Mouse (Mus musculus) B cell, adult 2 months (primary cell): ENCODE data around the gene Cfap43.

Source experiments
- DNase-seq, 2 experiments: peaks; one replicate each; pipeline ENCODE4 v3.0.0; 2022

Gene Cfap43

GRCm38 (mm10) chr19:47849735-47850134 lies 69.4 kb downstream of the Cfap43 start:
- peak in 1 of 2 experiments; percentile 21 for DNase-seq

DNA sequence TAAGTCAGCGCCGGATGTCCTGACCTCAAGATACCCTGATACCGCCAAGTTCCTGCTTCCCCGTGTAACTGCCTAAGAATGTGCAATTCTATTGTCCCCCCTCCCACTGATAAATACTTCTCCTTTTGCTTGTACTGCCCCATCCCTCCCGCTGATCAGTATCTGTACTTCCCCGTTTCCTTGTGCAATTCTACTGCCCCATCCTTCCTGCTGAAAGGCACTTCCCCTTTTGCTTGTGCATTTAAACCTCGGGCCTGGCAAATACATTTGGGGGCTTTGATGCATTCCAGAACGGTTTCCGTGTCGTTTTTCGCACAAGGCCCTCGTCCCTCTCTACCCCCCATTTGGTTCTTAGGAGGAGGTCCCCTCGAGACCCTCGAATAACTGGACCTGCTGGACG lies 77.9 kb downstream of the Cfap43 start:
- peak in 1 of 2 experiments; percentile 13 for DNase-seq

DNA sequence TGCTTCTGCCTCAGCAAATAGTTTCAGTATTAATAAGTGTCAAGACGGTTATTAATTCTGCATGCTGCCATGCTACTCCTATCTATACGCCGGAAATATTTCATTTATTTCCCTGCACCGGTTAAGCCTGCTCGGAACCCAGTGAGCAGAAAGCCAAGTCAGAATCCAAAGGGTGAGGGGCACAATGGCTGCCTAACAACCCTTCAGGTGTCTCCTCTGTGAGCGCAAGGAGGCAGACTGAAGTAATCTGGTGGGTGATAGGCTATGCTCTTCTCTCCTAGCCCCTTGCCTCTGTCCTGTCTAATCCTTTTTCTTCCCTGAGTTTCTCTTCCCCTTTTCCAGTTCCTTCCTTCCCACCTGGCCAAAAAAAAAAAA lies 81.6 kb downstream of the Cfap43 start:
- no peak for DNase-seq

DNA sequence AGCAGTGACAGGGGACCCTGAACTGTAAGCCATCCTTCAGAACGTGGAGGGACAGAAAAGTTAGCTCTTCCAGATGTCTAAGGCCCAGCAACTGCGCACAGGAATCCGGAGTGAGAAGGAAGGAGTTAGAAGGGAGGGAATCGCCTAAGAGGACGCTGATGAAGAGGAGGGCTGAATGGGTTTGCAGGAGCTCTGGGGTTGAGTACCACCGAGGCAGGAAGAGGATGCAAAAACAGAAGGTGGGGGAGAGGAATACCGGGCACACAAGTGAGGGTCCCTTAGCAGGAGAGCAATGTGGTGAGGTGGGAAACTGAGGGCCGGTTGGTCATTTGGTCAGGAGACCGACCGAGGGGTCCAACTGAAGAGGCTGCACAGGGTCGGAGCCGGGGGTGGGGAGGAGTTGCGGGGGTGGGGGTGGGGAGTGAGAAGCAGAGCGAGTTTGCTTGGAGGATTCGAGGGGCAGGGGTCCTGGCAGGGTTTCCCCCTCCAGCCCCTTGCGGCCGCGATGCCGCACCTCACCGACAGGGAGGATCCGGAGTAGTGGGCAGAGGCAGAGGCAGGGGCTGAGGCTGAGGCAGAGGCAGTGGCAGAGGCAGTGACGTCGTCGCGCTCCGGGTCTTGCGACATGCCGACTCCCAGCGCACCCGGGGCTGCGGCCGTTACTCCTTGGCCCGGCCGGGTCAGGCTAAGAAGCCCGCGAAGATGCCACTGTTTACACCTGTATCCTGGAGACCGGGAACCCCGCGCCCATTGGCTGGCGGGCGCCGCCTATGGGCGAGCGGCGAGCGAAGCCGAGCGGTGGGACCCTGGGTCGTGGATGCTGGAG lies 82.2 kb downstream of the Cfap43 start:
- peak; percentile 75 to 76 for DNase-seq

- no peak for DNase-seq
Measured at GRCm38 (mm10) chr19:47835776-47836175, 83.3 kb downstream of the Cfap43 start.

- no peak for DNase-seq
Measured at GRCm38 (mm10) chr19:47834614-47835013, 84.5 kb downstream of the Cfap43 start.

DNA sequence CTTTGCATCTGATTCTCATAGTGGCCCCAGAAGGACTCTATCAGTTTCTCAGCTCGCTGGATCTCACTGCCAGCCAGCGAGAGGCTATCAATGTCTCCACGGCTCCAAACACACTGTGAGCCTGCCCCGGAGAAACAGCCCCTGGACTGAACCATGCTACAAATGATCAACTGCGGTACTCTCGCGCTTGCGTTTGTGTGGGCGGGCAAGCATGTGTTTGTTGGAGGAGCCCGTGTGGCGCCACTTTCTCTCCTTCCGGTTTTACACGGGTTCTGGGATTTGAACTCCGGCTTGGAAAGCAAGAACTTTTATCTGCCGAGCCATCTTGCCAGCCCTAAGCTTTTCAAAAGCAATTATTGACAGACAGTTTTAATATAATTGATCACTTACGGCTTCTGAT lies 86.8 kb downstream of the Cfap43 start:
- DNase-seq = no peak

GRCm38 (mm10) chr19:47831111-47831510 lies 88.0 kb downstream of the Cfap43 start:
- no peak for DNase-seq

- DNase-seq = no peak
Measured at GRCm38 (mm10) chr19:47829913-47830450, 89.1 kb downstream of the Cfap43 start.

DNA sequence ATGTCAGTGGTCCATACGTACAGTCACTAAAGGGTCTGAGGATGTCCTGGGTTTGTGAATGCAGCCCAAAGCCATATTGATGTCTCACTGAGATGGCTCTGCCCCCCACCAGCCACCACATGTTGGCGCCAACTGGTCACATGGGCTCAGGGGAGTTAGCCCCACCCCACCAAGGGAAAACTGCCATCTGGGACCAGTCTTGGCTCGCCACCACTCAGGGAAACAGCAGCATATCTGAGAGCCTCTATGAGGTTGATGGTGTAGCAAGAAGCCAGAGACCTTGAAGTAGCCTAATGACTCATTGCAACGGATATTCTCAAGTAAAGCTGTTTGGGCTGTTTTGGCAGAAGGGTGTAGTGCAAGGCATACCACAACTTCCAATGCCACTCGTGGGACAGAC lies 95.1 kb downstream of the Cfap43 start:
- DNase-seq = no peak

- no peak for DNase-seq
Measured at GRCm38 (mm10) chr19:47822143-47822796, 96.8 kb downstream of the Cfap43 start.

DNA sequence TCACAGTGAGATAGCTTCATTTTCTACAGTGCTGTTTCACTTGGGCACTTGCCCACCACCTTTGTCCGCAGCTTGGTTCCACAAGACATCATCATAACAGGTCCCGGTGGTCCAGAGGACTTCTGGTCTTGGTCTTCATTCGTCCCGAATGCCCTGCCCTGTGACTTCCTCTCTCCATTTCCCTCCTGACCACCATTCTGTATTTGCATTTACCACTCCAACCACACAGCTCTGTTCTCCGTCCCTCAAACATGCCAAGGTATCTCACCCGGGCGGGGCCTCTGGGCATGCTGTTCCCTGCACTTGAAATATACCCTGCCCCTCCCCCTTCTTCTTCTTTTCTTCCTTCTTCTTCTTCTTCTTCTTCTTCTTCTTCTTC lies 97.6 kb downstream of the Cfap43 start:
- DNase-seq = peak; percentile 24 to 26

DNA sequence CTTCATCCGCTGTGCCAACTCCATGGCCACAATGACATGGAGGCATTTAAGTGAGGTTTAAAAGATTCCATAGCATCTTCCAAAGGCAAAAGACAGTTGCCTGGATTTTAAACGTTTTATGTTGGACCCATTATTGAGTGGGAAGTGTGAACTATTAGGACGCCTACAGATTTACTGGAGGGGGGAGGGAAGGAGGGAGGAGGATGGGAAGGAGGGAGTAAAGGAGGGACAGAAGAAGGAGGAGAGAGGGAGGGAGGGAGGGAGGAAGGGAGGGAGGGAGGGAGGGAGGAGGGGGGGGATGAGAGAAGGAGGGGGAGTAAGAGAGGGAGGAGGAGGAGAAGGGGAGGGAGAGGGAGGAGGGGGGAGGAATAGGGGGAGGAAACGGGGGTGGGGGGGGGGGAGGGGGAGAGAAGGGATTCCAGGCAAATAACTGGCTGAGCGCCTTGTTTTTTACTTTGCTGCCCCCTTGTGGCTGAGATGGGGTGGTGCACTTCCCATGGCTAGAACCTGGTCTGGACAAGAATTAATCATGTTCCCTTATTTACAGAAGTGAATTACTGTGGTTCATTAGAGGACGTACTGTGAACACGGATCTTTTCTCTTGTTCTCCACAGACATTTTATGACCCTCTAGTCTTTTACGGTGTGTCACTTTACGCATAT lies 98.1 kb downstream of the Cfap43 start:
- DNase-seq = peak; percentile 81 to 84

DNA sequence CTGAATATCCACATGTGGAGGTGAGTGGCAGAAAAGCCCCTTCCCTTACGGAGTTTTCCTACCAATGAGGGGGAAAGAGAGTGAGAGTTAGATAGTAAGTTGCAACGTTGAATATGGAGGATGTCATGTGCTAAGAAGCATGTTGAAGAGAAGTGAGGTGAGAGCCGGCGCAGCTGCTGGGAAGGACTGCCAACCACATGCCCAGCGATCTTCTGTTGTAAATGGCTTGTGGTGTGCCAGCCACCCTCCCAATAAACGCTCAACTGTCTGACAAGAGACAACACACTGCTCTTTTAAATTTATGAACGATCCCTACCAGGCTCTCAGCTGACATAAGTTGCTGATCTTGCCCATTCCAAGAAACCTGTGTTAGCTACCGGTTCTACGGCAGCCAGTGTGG lies 101.4 kb downstream of the Cfap43 start:
- DNase-seq = no peak

DNA sequence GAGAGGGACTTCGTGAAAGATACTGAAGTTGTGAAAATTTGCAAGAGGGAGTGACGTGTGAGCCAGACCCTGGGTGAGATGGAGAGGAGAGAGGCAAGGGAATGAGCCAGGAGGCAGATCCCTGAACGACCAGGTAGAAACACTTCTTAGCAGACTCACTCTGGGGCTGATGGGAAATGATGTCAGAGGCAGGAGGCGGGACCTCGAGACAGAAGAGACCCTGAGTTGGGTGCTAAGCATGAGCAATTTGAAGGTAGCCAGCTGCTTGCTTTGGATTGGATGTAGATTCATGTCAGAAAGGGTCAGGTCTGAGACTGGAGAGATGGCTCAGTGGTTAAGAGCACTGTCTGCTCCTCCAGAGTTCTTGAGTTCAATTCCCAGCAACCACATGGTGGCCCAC lies 104.4 kb downstream of the Cfap43 start:
- no peak for DNase-seq

- no peak for DNase-seq
Measured at GRCm38 (mm10) chr19:47812091-47812490, 107.0 kb downstream of the Cfap43 start.

DNA sequence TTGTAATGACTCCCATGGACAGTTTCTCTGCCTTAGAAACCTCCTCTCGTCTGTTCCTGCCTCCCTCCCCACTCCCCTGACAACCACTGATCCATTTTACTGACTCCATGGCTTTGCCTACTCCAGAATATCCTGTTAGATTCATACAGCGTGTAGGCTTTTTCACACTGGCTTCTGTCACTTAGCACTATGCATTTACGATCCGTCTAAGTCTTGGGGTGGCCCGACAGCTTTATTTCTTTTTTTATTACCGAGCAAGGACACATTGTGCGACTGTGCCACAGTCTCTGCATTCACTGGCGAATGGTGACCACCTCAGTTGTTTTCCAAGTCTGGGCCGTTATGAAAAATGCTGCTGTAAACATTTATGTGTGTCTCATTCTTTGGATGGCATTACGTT lies 120.5 kb downstream of the Cfap43 start:
- no peak for DNase-seq

DNA sequence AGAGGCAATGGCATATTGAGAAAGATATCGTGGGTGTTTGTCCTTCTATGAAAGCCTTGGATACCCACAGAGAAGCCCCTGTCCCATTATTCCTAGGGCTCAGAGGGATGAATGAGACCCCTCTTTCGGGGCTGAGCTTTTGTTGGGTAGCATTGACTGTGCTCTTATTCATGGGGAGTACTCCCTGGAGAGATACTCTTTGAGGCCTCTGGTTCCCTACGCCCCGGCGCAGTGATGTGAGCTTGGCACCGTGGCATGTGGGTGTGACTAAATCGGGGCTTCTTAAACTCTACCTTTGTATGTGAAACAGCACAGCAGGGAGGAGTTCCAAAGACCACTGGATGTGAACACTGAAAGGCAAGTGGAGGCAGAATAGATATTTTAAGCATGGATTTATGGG lies 122.4 kb downstream of the Cfap43 start:
- DNase-seq = no peak

DNA sequence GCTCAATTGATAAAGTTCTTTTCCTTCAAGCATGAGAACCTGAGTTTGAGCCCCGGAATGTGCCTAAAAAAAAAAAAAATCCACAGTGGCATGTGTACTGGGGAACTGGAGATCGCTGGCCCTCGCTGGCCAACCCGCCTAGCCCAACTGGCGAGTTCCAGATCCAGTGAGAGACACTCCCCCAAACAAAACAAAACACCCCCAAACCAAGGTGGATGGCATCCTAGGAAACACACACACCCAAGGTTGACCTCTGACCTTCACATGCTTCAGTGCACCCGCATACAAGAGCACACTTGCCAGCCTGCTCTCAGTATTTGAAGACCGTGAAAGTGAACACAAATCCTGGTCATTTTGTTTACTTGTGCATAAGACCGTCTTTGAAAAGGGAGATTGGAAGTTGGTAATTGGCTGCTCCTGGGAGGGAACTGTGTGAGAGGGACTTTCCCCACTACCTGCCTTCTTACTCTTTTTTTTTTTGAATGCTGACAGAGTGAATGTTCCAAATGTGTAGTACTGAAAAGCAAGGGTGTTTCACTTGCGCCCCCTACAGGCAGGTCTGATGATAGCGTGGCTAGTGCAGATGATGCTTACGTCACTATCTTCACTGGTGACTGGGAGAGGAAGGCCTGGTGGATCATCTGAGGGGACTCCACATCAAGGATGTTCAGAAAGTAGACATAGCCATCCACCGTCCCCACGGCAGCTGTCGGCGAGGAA lies 123.9 kb downstream of the Cfap43 start:
- peak; percentile 82 to 84 for DNase-seq

GRCm38 (mm10) chr19:47794331-47794730 lies 124.8 kb downstream of the Cfap43 start:
- peak; percentile 7 to 16 for DNase-seq

DNA sequence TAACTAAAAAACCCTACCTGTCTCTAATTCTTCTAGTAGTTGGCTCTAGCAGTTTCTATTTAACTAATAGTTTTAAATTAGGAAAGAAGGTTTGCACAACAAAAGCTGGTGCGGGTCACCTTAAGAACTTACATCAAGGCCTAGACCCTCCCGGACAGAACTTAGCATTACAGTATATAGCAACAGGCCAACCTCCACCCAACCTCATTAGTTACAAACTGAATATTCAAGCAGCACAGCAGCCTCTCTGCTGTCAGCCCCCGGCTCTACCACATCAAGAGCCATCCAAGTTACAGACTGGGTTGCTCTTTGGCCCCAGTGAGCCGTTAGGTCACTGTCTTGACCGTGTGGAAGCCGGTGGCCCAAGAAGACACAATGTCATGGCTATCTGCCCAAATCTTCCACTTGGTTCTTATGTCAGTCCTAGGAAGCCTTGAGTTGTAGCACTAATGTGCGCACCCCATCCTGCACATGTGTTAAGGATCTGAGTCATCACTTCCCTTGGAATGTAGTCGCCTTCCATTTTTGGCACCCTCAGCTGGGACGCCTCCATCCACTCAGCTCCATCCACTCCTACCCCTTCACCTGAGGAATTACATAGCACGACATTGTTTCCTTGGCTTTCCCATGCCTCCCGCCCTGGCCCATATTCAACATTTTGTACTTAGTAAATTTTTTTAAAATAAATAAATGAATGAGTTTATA lies 128.6 kb downstream of the Cfap43 start:
- no peak for DNase-seq

DNA sequence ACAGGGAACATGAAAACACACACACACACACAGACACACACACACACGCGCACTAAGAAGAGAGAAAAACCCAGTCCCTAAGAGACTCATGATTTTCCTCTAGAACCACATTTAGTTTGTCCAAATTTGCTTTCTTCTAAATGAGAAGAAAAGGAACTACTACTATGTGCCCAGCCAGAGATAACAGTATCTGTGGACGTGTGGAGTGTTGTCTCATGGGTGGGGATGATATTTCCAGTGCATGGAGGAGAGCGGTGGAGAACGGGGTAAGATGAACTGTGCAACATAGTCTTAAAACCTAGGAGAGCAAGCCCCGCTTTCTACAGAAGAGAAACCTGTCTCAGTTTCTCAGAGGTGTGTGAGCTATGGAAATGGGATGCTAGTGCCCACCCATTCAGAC lies 135.2 kb downstream of the Cfap43 start:
- DNase-seq = no peak
